In the genomic region with DNA sequence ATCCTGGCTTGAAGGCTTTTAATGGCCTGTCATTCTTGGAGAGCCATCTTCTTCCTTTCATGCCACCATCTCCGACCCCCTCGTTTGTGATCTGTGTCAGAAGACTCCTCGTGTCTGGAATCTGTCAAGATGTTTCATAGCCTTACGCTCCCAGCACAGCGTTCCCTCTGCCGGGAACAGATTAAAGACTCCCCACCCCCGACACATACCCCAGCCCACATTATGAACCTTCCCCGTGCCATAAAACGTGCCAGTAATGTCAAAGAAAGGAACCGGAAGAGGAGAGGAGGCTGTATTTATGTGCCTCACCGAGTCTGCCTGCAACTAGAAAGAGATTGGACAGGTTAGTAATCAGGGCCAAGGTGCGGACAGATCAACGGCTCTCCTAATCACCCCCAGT, we compare ENCODE assay signal across 17 mouse cellular contexts.
DNase-seq lines count a peak whose midpoint lies in the region; ATAC-seq and TF ChIP-seq lines count a peak whose summit lies in the region.
"Had no signal": no experiment of that assay in that cellular context is flagged by ENCODE, and none has a peak within 500 bp of the region (broad histone marks: within the 10 kb centered on the region; RNA-seq: fewer than 3 reads in every experiment).

No protein-coding gene starts in this region.

- H3K4me2 ChIP-seq in heart, embryonic 11.5 days, result peak overlapping the region; percentile 53
- H3K4me2 ChIP-seq in kidney, postnatal 0 days (ENCODE audit: low read length), result peak overlapping the region; percentile 37
- H3K4me2 ChIP-seq: hindbrain, embryonic 13.5 days; neural tube, embryonic 12.5 days had no signal

- H3K27me3 ChIP-seq in heart, embryonic 11.5 days (ENCODE audit: control insufficient read depth, insufficient read depth, low read length), result no peaks in the 10 kb centered on the region
- H3K27me3 ChIP-seq in kidney, postnatal 0 days (ENCODE audit: insufficient read depth, low read length), result no peaks in the 10 kb centered on the region
- no peaks in the 10 kb centered on the region for H3K27me3 ChIP-seq in testis, adult 2 months (ENCODE audit: control insufficient read depth, insufficient read depth, low read length)
- H3K27me3 ChIP-seq: hindbrain, embryonic 13.5 days; neural tube, embryonic 12.5 days had no signal

- 21% methylated on average over 13 of the region's 13 CpGs for WGBS in heart, embryonic 11.5 days (ENCODE audit: insufficient replicate concordance)
- WGBS in kidney, postnatal 0 days, result 12% methylated on average over 13 of the region's 13 CpGs

- no peak overlapping the region for H3K9ac ChIP-seq in heart, embryonic 11.5 days (ENCODE audit: low read depth, low read length)
- H3K9ac ChIP-seq in kidney, postnatal 0 days (ENCODE audit: low read depth, low read length), result no peak overlapping the region
- H3K9ac ChIP-seq: hindbrain, embryonic 13.5 days; neural tube, embryonic 12.5 days had no signal

- intact Hi-C loops in heart, postnatal 14 days (cut with DNase I), result no loop called here

- no peak for TF ChIP-seq POLR2A in testis, adult 2 months (IDR thresholded peaks at IDR 0.05; ENCODE audit: control insufficient read depth, low read depth, low read length)

- H3K9me3 ChIP-seq in heart, embryonic 11.5 days (replicated peaks; ENCODE audit: control insufficient read depth, low read length), result no peaks in the 10 kb centered on the region
- no peaks in the 10 kb centered on the region for H3K9me3 ChIP-seq in kidney, postnatal 0 days (replicated peaks; ENCODE audit: low read length)
- H3K9me3 ChIP-seq: hindbrain, embryonic 13.5 days; neural tube, embryonic 12.5 days had no signal

- H3K4me1 ChIP-seq in heart, embryonic 11.5 days (ENCODE audit: control insufficient read depth, insufficient read depth, low read length), result 0 out of 2 replicates have a peak, but pooled peaks cover 3% of the 10 kb centered on the region
- no peaks in the 10 kb centered on the region for H3K4me1 ChIP-seq in kidney, postnatal 0 days (replicated peaks; ENCODE audit: insufficient read depth, low read length)
- H3K4me1 ChIP-seq in testis, adult 2 months (ENCODE audit: control insufficient read depth, insufficient read depth, low read length), result peaks cover 7% of the 10 kb centered on the region
- H3K4me1 ChIP-seq: hindbrain, embryonic 13.5 days; neural tube, embryonic 12.5 days had no signal

- no peak for DNase-seq in heart, postnatal 14 days
- peak; percentile 12 for DNase-seq in kidney, postnatal 0 days (ENCODE audit: low spot score)
- DNase-seq in kidney, postnatal 4 days, result no peak
- DNase-seq in testis, postnatal 10 days (ENCODE audit: low spot score), result no peak
- DNase-seq in left cerebral cortex, adult 18-20 months (ENCODE audit: low spot score in 2 of 2), result no peak
- DNase-seq: cerebellum, adult 9-10 months; gastrocnemius, postnatal 14 days; kidney, adult 9 months; liver; lung, postnatal 14 days had no signal

- H3K36me3 ChIP-seq in heart, embryonic 11.5 days (ENCODE audit: control insufficient read depth, insufficient read depth, low read length), result no peaks in the 10 kb centered on the region
- no peaks in the 10 kb centered on the region for H3K36me3 ChIP-seq in kidney, postnatal 0 days (ENCODE audit: insufficient read depth, low read length)
- H3K36me3 ChIP-seq in testis, adult 2 months (ENCODE audit: control insufficient read depth, insufficient read depth, low read length), result no peaks in the 10 kb centered on the region
- H3K36me3 ChIP-seq: hindbrain, embryonic 13.5 days; neural tube, embryonic 12.5 days had no signal

- no peak for ATAC-seq in heart, embryonic 11.5 days (replicated peaks; ENCODE audit: insufficient number of reproducible peaks, low FRiP score, low TSS enrichment)
- no peak for ATAC-seq in kidney, postnatal 0 days (replicated peaks; ENCODE audit: low FRiP score, low read depth)
- no peak for ATAC-seq in cerebellum, adult (ENCODE audit: insufficient number of reproducible peaks, low FRiP score, low TSS enrichment)
- ATAC-seq: forebrain, embryonic 16.5 days; midbrain, embryonic 16.5 days had no signal

- peak overlapping the region; percentile 17; the same call in 1 of the 2 replicates for H3K4me3 ChIP-seq in heart, embryonic 11.5 days (ENCODE audit: low read depth, low read length)
- H3K4me3 ChIP-seq in kidney, postnatal 0 days (replicated peaks; ENCODE audit: low read depth, low read length), result 0 out of 2 replicates have a peak overlapping the region, but pooled peaks have one; percentile 9
- peak overlapping the region; percentile 15; the same call in 1 of the 2 replicates for H3K4me3 ChIP-seq in testis, adult 2 months (ENCODE audit: control insufficient read depth, low read depth, low read length)
- H3K4me3 ChIP-seq: hindbrain, embryonic 13.5 days; neural tube, embryonic 12.5 days had no signal

- no peak overlapping the region for H3K27ac ChIP-seq in heart, embryonic 11.5 days (ENCODE audit: low read depth, low read length)
- H3K27ac ChIP-seq in kidney, postnatal 0 days, result no peak overlapping the region
- H3K27ac ChIP-seq in testis, adult 2 months (ENCODE audit: control insufficient read depth, insufficient read depth, low read depth, low read length), result no peak overlapping the region
- H3K27ac ChIP-seq: hindbrain, embryonic 13.5 days; neural tube, embryonic 12.5 days had no signal

- TF ChIP-seq CTCF in kidney, postnatal 0 days (IDR thresholded peaks at IDR 0.05; ENCODE audit: low read depth), result no peak
- TF ChIP-seq CTCF in testis, adult 2 months (IDR thresholded peaks at IDR 0.05; ENCODE audit: control insufficient read depth, insufficient read depth, insufficient replicate concordance, low read depth, low read length), result no peak
